Mouse (Mus musculus) activated CD4-positive, CD25-positive, alpha-beta regulatory T cell, adult 4 months (primary cell): ENCODE results near the gene Gtf2a2. TPM values are rescaled to one million over a fixed set of nuclear protein-coding genes. Genes with fewer than 3 reads are reported as not detected.

Experiments used
- ATAC-seq: one replicate; pipeline ENCODE4 v1.8.0; 2017
- polyA plus RNA-seq, 2 experiments: library from polyadenylated mRNA; unstranded; fragments of 100-300 nt; shearing (Covaris generic); gene quantifications; one replicate each; pipeline ENCODE4 v1.2.1; 2017

The Gtf2a2 gene
- polyA plus RNA-seq, 2 experiments from 2014 or later = 152 to 189 TPM

DNA sequence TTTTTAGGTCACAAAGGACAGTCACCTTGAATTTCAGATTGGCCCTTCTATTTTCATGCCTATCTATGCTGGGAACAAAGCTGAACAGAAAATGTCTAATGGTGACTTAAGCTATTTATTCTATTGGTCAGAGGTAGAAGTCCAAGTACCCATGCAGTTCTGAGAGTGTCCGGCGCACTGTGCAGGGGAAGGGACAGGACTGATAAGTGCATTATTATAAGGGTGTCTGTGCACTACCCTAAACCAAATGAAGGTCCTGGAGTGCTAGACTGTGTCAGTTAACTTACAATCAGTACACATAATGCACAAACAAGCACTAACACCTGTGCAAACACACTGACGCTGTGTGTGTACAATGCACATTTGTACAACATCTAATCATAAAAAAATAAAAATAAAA, 55.1 kb downstream of the Gtf2a2 start:
- ATAC-seq = no peak

DNA sequence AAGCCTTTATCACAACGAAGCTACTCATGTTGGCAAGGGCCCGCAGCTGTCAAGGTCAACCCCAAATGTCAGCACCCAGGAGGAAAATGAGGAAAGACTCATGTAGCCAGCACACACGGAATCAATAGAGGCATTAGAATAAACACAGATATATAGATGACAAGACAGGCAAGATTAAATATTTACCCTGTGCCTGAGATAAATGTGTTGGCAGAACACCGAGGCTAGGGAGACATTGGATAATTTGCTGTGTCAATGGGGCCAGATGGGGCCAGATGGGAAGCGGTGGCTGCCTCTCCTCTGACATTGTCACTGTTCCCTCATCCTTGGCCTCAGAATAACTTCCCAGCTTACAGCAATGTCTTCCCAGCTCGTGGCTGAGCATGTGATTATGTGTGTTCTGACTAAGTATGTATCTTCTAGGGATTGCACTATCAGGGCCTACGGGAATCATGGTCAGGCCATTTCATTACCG, 57.6 kb downstream of the Gtf2a2 start:
- ATAC-seq = no peak

DNA sequence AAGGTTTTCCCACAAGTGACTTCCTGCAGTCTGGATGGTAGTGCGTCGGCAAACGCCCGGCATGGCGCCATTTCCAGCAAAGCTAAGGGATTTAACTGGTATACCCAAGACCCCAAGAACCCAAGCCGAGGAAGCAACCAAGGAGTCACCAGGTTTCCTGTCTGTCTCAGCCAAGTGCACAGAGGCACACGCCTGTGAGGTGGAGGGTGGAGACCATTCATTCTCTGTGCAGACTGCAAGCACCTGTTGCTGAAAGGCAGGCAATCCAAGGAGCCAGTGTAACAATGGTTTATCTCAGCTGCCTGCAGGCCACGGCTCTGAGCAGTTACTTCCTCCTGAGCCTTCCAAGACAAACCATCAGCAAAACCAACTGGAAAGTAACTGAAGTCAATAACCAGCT, 60.0 kb downstream of the Gtf2a2 start:
- no peak for ATAC-seq

Other genes starting within 250 kb of the Gtf2a2 start
- gene Bnip2, start 23.1 kb upstream of the Gtf2a2 start, polyA plus RNA-seq = 10 to 100 TPM; 45.6 to 46.8 TPM
- not detected for gene Gcnt3, start 25.5 kb downstream of the Gtf2a2 start, polyA plus RNA-seq
- 1 to 10 TPM in 1 of 2 experiments, under 1 TPM in 1; 0.52 to 1.5 TPM for gene Fam81a, start 130.0 kb downstream of the Gtf2a2 start, polyA plus RNA-seq
- gene Myo1e, start 194.8 kb downstream of the Gtf2a2 start, polyA plus RNA-seq = 10 to 100 TPM; 25.8 to 27.8 TPM